Mouse (Mus musculus): ENCODE results near the gene Dnajb13.

Dnajb13 gene

DNA sequence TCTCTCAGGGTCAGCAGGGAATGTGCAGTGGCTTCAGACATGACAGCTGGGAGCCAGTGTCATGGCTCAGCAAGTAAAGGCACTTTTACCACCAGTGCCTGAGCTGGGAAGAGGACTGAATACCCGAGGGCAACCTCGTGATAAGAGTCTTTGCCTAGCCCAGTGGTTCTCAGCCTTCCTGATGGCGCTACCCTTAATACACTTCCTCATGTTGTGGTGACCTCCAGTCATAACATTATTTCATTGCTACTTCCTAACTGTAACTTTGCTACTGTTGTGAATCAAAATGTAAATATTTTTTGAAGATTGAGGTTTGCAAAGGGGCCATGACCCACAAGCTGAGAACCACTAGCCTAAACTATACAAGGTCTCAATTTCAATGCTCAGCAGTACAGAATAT lies 6.1 kb downstream of the Dnajb13 start:
- no peak for DNase-seq (ENCODE audit: low spot score in 2 of 2)

DNA sequence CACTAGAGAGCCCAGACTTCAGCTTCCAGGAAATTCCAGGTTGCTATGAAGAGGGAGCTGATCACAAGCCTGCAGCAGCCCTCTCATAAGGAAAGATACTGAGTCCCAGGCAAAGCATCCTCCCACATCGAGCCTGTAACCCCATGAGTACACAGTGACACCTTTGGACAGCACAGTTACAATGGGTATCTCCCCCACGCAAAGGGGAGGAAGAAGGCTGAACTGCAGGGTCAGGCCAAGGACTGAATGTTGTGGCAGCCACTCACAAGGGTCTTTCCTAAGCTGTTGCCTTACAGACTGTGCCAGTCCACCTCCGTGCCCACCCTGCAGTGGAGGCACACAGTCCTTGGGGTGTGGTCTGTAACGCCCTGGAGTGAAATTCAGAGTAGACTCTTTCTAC lies 8.3 kb downstream of the Dnajb13 start:
- DNase-seq (ENCODE audit: low spot score in 2 of 2), result no peak

DNA sequence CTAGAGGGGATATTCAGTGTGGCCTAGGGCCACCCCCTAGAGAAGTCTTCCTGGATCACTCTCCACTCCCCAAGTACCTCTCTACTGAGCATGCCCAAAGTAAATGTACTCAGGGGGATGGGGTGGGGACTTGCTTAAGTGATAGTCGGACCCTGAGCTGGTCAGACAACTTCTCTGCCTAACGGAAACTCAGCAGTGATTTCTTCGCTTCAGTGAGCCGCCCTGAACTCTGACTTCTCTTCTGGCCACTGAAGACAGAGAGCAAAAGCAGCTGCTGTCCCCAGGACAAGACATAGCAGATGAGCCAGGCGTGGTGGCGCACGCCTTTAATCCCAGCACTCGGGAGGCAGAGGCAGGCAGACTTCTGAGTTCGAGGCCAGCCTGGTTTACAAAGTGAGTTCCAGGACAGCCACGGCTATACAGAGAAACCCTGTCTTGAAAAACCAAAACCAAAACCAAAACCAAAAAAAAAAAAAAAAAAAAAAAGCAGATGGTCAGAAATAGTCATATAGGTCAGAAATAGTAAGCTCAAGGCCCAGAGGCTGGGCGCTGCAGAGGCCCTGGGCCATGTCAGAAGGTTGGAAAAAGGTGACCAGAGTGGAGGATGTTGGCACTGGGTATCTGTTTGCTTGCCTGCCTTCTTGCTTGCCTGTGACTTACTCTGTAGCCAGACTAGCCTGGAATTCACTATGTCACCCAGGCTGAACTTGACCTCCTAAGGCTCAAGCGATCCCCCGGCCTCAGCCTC lies 9.8 kb downstream of the Dnajb13 start:
- DNase-seq (ENCODE audit: low spot score in 2 of 2), result no peak

DNA sequence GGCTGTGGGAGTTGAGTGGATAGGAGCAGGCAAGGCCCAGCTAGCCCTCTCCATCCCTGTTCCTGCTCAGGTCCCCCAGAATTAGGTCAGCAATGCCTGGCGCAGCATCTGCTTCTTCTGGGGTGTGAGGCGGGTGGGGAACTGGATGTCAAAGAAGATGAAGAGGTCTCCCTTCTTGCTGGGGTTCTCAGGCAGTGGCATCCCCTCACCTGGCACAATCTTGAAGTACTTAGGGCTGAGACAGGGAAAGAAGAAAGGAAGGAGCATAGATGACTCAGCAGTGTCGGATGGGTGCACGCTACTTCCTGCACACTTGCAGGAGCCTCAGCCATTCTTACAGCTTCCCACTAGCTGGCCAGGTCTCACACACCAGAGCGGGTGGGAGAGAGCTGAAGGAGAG lies 11.7 kb downstream of the Dnajb13 start:
- no peak for DNase-seq (ENCODE audit: low spot score in 2 of 2)

DNA sequence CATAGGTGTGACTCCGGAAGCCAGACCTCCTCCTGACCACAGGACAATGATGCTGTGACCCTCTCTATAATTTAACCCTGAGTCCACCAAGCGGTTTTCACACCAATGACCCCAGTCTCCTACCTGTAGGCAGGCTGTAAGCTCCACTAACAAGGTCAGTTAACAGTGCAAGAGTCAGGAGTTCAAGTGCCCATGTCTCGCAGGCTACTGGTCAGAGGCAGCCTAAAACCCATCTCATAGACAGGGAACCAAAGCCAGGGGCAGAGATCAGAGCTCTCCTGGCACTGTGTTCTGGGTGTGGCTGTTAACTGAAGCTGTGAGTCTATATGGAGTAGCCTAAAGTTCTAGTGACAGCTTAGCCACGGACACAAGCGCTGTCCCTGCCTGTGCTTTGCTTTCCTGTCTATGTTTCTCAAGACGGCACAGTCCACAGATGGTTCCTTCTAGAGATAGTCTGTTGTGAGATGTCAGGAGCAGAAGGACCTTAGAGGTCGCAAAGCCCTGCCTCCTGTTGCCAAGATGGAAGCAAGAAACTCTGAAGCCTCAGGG lies 12.3 kb downstream of the Dnajb13 start:
- no peak for DNase-seq (ENCODE audit: low spot score in 2 of 2)

DNA sequence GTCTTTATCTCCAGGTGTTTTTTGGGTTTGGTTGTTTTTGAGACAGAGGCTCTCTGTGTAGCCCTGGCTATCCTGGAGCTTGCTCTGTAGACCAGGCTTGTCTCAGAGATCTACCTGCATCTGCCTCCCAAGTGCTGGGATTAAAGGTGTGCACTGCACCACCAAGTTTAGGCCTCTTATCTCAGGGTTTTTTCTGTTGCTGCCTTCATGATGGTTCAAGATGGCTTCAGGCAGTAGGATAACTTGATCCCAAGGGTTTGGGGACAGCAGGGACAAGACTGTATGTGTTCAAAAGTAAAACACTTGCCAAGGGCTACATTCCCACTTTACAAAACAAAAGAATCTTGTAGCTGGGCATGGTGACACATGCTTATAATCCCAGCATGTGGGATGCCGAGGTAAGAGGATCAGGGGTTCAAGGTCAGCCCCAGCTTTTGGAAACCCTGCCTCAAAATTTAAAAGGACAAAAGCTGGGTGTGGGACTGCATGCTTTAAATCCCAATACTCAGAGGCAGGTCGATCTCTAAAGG lies 12.9 kb downstream of the Dnajb13 start:
- DNase-seq (ENCODE audit: low spot score in 2 of 2), result no peak

DNA sequence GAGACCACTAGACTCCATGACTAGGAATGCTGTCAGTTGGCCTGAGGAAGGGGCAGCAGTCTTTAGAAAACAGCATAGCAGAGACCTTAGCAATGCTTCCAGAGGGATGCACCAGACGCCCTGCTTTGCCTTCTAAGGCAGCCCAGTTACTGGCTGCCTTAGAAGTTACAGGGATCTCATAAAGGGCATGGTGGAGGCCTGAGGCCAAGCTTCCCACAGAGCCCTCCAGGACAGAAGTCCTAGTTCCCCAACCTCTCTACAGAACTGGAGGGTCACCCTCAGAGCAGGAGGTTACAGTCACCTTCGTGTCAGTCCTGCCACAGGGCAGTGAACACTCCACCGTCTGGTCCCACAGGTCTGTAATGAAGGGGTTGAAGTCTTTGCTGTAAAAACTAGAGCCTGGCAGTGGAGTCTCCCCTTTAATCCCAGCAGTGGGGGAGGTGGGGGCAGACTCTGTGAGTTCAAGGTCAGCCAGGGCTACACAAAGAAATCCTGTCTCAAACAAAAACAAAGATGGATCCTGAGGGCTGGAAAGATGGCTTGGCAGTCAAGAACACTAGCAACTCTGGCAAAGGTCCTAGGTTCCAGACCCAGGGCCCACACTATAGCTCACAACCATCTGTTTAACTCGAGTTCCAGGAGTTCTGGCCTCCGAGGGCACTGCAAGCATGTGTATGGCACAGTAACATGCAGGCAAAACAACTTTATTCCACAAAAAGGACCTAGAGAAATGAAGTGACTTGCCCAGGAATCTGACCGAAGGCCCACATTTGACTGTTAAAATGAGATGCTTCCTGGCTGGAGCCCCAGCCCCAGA lies 13.5 kb downstream of the Dnajb13 start:
- no peak for DNase-seq (ENCODE audit: low spot score in 2 of 2)

DNA sequence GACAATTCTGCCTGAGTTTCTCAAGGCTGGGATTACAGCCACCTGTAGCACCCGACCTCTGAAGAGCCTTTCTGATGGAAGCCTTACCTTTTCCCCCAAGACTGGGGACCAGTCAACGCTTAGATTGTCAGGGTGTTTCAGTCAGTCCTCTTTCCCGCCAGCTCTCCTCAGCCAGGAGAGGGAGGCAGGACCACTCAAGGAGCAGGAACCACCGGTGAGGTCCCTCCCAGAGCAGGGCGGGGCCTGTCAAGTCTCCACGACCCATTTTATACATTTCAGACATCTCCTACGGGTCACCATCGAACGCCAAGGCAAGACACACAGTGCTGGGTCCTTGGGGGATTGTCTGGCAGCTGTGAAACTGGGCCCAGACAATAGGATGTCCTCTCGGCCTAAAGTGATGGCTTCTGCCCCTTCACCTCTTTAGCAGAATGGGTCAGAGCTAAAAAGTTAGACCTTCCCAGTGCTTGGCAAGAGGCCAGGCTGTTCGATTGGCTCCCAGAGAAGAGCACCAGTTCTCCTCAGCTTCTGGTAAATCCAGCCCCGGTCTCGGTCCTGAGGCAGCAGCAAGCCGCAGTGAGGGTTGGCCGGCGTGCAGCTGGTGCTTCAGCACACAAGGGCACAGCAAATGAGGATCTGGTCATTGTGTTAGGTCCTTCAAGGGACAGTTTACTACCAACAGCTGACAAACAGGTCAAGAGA lies 14.3 kb downstream of the Dnajb13 start:
- DNase-seq (ENCODE audit: low spot score in 2 of 2), result no peak

DNA sequence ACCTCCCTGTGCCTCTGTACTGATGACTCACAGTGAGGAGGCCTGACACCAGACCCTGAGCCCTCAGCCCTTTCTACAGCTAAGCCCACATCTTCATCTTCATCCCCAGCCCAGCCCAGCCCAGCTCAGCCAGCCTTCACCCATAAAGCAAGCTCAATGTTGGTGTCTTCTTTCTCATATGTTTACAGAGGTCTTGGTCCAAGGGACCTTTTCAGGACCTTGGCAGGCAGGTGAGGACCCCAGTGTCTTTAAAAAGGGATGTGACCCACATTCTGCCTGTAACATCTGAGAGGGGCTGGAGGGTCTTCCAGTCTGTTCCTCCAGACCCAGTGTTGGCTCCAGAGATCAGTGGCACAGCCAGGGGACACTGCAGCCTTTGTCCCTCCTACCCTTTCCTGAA lies 15.3 kb downstream of the Dnajb13 start:
- no peak for DNase-seq (ENCODE audit: low spot score in 2 of 2)

DNA sequence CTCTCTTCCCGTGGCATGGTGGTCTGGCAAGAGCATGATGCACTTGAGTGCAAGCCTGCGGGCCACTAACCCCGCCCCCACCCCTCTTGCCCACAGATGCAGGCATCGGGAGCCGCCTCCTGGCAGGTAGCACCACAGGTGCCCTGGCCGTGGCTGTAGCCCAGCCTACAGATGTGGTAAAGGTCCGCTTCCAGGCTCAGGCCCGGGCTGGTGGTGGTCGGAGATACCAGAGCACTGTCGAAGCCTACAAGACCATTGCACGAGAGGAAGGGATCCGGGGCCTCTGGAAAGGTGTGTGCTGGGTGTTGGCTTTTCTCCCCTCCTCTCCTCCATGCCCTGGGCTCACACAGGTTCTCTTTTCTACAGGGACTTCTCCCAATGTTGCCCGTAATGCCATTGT lies 16.8 kb downstream of the Dnajb13 start:
- no peak for DNase-seq (ENCODE audit: low spot score in 2 of 2)

DNA sequence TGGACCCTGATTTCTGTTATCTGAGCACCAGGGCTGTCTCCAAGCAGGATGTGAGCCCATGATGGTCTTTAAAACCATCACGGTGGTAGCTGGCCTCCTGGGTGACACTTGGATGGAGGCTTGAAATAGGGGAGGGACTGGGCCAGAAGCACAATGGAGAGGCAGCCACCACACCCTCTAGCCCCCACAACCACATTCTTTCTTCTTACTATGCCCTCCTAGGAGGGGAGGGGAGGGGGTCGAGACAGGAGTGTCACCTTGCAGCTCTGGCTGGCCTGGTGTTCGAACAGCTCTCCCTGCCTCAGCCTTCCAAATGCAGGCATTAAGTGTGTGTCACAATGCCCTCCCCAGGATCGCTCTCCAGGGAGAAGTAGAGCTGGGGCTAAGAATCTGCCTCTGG lies 17.4 kb downstream of the Dnajb13 start:
- DNase-seq (ENCODE audit: low spot score in 2 of 2), result no peak

DNA sequence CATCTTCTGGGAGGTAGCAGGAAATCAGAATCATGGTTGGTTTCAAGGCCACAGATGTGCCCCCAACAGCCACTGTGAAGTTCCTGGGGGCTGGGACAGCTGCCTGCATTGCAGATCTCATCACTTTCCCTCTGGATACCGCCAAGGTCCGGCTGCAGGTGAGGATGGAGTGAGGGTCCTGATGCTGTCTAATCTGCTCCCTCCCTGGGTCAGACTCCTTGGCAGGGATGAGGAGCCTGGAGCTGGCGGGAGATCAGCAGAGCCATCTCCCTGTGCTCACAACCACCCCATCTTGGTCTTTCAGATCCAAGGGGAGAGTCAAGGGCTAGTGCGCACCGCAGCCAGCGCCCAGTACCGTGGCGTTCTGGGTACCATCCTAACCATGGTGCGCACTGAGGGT lies 18.0 kb downstream of the Dnajb13 start:
- no peak for DNase-seq (ENCODE audit: low spot score in 2 of 2)

DNA sequence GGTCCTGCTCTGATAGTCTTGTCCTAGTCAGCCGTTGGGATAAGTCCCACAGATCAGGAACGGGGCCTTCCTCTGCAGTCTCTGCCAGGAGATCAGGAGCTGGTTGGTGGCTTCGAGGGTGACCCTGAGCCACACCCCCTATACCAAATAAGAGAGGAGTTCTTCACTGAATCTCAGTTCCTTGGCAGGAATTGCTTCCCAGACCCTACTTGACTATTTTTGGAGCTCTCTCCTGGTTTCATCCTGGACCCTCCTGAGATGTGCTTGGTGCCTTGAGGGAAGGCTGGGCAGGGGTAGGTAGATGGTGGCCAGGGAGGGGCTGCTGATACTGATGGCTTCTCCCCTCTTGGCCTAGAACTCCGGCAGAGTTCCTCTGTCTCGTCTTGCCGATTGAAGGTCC lies 18.4 kb downstream of the Dnajb13 start:
- no peak for DNase-seq (ENCODE audit: low spot score in 2 of 2)

DNA sequence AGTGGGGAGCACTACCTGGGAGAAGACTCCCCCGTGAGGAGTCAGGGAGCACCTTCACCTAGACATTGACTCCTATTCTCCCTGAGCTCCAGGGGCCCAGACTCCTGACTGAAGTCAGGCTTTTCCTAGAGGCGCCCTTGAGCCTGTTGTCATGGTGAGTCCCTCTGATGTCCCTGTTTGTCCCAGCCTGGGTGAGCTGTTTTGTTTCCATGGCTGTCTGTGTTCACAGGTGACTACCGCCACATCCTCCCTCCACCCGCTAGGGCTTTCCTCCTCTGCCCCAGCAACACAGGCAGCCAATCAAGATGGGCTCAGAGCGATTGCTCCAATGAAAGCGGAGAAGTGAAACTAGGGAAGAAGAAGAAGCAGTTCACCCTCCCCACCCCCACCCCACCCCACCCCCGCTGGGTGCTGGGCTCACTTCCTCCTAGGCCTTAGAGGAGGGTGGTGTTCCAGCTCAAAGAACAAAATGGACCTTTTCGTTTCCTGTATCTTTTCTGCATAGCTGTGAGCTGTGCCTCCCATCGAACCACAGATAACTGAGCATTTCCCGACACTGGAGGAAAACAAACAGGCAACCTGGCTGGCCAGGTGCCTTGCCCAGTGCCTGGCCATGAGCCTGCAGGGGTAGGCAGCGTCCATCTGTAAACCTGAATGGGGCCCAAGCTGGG lies 19.0 kb downstream of the Dnajb13 start:
- DNase-seq (ENCODE audit: low spot score in 2 of 2), result peak; percentile 69 to 73

DNA sequence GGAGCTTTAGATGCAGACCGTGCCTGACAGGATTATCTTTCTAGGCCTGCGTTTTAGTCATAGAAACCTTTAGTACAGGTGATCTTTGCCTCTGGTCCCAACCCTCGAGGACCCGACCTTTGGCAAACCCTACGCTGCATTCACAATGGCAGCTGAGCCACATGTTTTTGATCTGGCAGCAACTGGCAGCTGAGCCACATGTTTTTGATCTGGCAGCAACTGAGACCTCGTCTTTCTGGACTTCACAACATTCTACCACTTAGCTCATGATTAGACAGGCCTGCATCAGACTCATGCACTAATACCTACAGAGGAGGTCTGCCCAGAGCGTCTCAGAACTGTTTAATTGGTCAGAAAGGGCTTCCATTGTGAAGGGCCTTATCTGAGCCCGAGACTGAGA lies 19.7 kb downstream of the Dnajb13 start:
- no peak for DNase-seq (ENCODE audit: low spot score in 2 of 2)

DNA sequence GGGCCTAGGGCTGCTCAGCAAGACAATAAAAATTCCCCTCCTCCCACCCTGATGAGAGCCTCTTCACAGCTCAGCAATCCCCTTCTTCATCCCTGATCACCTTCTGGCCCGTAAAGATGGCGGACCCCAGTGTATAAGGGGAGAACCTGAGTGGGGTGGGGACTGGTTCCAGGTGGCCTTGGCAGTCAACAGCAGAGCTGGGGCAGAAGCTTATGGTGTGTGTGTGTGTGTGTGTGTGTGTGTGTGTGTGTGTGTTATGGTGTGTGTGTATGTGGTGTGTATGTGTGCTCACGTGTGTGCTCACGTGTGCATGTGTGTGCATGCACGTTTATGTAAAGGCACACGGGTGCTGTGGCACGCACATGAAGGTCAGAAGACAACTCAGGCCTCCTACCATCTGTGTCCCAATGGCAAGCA lies 20.3 kb downstream of the Dnajb13 start:
- no peak for DNase-seq (ENCODE audit: low spot score in 2 of 2)

DNA sequence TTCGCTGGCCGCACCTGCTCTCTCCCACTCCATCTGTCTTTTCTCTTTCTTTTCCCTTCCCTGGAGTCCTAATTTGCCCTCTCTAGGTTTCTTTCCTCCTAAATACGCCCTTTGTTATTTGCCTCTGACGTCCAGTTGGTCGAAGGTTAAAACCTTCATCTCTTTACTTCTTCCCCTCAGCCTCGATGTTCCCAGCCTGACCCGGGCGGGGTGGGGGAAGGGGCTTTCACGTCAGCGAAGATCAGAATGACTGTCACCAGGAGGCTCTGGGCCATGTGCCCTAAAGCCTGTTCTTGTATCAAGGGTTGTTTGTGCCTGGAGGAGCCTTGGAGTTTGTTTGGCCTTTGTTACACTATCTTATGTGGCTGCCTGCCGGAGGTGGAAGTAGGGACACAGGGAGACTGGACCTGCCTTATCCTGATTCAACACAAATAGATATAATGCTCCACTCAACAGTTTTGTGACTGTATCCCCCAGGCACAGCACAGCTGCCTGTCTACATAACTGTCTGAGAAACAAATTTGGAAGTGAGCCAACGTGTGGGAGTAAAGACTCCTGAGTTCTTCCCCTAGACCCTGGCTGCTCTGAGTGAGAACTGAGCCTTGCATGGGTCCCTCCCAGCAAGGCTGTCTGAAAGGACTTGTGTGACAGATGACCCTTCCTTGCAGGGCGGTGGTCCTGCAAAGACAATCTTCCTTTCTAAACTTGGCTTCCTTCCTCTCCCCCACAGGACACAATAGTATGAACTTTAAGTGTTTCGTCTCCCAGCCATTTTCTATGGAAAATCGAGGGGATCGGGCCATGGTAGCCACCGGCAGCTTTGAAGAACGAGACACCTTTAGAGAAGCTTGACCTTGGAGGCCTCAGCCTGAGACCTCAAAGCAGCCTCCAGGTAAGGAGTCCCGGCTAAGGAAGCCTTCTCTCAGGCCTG lies 21.0 kb downstream of the Dnajb13 start:
- DNase-seq (ENCODE audit: low spot score in 2 of 2), result no peak

DNA sequence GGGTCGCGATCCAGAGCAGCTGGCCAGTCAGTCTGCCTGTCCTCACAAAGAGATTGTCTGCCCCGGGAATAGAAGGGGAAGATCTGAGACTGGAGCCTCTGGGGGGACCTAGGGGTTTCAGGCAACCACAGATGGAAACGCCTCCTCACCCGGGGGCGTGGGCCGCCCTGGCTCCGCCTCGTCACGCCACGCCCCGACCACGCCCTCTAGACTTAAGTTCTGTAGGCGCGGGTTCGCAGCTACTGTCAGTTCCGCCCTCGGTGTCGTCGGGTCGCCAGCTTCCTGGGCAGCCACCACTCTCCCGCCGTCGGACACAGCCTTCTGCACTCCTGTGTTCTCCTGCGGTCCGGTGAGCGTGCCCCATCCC lies 21.7 kb downstream of the Dnajb13 start, which contains the start of gene Ucp2:
Gene Ucp2, plus strand, starts transcription at position 221 of the 367 bp plus-strand sequence.
- peak in 1 of 2 experiments; percentile 41 for DNase-seq (ENCODE audit: low spot score in 2 of 2)

DNA sequence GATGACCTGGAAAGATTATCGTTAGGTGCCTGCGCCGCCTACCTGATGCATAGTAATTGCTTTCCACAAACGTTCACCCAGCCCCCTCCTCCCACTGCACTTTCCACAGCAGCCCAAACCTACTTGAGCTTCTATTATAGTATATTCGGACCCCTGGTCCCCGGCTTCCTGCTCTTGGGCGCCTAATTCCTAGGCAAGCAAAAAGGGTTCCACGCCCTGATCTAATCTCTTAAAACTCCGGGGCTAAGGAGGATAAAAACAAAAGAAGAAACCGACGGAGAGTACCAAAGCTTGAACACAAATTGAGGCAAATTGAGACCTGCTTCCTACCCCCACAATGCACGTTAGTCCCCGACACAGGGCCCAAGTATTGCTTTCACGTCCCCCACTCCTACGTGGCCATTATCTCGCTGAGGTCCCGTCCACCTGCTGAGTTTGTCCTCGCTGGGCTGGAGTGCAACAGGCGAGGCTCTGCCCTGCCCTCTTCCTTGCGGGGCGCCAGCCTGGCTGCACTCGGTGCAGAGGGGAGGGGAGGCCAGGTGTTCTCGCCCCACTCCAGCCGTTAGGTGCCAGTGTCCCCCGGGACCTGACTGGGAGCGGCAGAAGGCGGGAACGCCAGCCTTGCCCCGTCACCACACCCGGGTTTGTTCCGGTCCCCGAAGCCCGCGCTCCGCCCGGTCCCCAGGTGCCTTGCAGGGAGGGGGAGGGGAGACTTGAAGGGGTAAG lies 22.2 kb downstream of the Dnajb13 start:
- no peak for DNase-seq (ENCODE audit: low spot score in 2 of 2)
